Mouse (Mus musculus) kidney, adult 2 months (tissue): ENCODE results near the gene Gm813. TPM values are rescaled to one million over a fixed set of nuclear protein-coding genes. Genes with fewer than 3 reads are reported as not detected.

Experiments
- DNase-seq: peaks from one replicate; pipeline ENCODE4 v3.0.0; 2021
- H3K27ac ChIP-seq: fragments of 200-500 bp; 2 replicates; pipeline ENCODE4 v1.5.1; 2012; ENCODE audit warnings: low read depth, low read length, control low read depth, inconsistent platforms; ENCODE audit not compliant: insufficient read depth
- H3K27me3 ChIP-seq: fragments of 200-500 bp; replicated peaks from 2 replicates; pipeline ENCODE4 v1.6.1; 2012; ENCODE audit warnings: mild to moderate bottlenecking, moderate library complexity, low read length, inconsistent platforms; ENCODE audit not compliant: control insufficient read depth, insufficient read depth
- H3K36me3 ChIP-seq: fragments of 200-500 bp; 2 replicates; pipeline ENCODE4 v1.6.1; 2012; ENCODE audit warnings: mild to moderate bottlenecking, moderate library complexity, low read length, inconsistent platforms; ENCODE audit not compliant: control insufficient read depth, insufficient read depth
- H3K4me1 ChIP-seq: fragments of 200-500 bp; 2 replicates; pipeline ENCODE4 v1.6.1; 2011; ENCODE audit warnings: low read length; ENCODE audit not compliant: control insufficient read depth, insufficient read depth
- H3K4me3 ChIP-seq: fragments of 200-500 bp; 2 replicates; pipeline ENCODE4 v1.5.1; 2011; ENCODE audit warnings: mild to moderate bottlenecking, low read depth, low read length, control low read depth; ENCODE audit not compliant: insufficient read depth
- CTCF ChIP-seq: fragments of 200-500 bp; conservative IDR thresholded peaks from 2 replicates; pipeline ENCODE4 v1.5.1; 2011; ENCODE audit warnings: low read depth, mild to moderate bottlenecking, control low read depth, low read length, moderate library complexity, mixed read lengths; ENCODE audit not compliant: insufficient read depth, insufficient read length
- POLR2A ChIP-seq: fragments of 200-500 bp; IDR thresholded peaks from one replicate; pipeline ENCODE4 v1.6.1; 2011; ENCODE audit warnings: low read depth, low read length, control low read depth
- WGBS: fragments of 180-500 bp; shearing (Covaris S2); methylation state at CpG from one replicate; pipeline ENCODE4 v1.1.7; 2018; 5-methylcytosine and 5-hydroxymethylcytosine counted together
- polyA plus RNA-seq: library from polyadenylated mRNA; depleted of rRNA; stranded (reverse); fragments of >200 nt; gene quantifications from 2 replicates; pipeline ENCODE4 v1.2.3, GENCODE M21; 2012

The Gm813 gene
- polyA plus RNA-seq, 1 experiment: not detected

DNA sequence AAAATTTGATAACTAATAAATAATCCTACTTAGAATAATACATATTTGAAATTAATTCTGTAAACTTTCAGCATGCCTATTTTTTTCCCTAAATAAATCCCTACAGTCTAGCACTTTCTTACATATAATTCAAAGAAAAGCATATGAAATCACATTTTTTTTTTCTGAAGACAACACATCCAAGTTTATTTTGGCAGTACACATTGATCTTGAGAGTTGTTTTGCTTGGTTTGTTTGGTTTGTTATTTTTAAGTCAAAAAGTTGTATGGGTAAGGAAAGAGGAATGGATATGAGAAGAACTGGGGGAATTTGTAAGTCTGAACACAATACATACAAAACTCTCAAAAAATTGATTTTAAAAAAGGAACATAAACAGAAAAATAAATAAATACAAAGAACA is 39.0 kb upstream of the Gm813 start:
- Histone ChIP-seq H3K36me3 (no peaks in the 10 kb centered on the region), H3K4me3 (no peak overlapping the region), H3K4me1 (no peaks in the 10 kb centered on the region), H3K27me3 (no peaks in the 10 kb centered on the region), H3K27ac (no peak overlapping the region)
- TF ChIP-seq CTCF: no peak
- no peak for TF ChIP-seq POLR2A
- no peak for DNase-seq

DNA sequence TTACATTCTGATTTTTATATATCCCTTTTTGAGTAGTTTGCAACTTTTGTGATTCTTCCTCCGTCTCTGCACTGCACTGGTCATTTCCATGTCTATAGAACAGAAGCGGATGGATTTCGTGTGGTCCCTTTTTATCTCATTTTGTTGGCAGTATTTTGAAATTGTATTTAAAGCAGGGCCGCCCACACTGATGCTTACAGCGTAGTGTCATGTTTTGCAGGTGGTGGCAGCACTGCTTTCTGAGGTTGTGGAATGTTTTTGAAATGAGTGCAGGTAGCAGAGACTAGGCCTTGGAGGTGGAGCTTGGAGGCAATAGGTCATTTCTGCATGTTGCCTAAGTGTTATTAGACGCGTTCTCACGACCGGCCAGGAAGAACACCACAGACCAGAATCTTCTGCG is 33.2 kb upstream of the Gm813 start:
- WGBS: 94% methylated on average over 10 of the region's 10 CpGs
- no peak for TF ChIP-seq CTCF
- no peak for TF ChIP-seq POLR2A
- Histone ChIP-seq H3K4me3 (no peak overlapping the region), H3K27me3 (no peaks in the 10 kb centered on the region), H3K27ac (no peak overlapping the region), H3K4me1 (no peaks in the 10 kb centered on the region), H3K36me3 (no peaks in the 10 kb centered on the region)
- no peak for DNase-seq

DNA sequence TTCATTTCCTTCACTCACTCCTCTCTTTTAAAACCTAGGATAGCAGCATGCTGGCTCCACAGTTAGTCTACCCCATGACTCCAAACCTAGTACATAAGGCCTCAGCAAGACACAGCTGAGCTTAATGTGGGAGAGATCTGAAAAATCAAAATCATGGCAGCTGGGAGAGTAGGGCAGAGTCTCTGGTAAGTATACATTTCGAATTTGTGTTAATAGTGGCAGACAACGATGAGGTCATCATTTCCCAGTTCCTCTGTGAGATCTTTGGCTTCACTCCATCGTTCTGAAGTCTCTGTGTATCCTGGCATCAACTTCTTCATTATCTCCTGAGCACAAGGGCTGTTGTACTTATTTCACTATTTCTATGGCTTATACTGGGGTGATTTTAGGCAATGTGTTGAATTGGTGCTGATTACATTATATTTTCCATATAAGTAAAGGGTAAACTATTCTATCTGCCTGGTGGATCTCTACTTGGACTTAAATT is 22.0 kb upstream of the Gm813 start, which contains the start of gene E330017A01Rik:
E330017A01Rik (minus strand) TSS at position 51 of the 487 bp plus-strand sequence.
- Histone ChIP-seq H3K27me3 (no peaks in the 10 kb centered on the region; the same call in 1 of the 2 replicates), H3K27ac (no peak within 1 kb of the TSS), H3K36me3 (no peaks in the 10 kb centered on the region), H3K4me3 (no peak within 1 kb of the TSS), H3K4me1 (no peaks in the 10 kb centered on the region)
- DNase-seq: no peak
- 69% methylated on average over 3 of the region's 3 CpGs for WGBS
- no peak for TF ChIP-seq POLR2A
- no peak for TF ChIP-seq CTCF

DNA sequence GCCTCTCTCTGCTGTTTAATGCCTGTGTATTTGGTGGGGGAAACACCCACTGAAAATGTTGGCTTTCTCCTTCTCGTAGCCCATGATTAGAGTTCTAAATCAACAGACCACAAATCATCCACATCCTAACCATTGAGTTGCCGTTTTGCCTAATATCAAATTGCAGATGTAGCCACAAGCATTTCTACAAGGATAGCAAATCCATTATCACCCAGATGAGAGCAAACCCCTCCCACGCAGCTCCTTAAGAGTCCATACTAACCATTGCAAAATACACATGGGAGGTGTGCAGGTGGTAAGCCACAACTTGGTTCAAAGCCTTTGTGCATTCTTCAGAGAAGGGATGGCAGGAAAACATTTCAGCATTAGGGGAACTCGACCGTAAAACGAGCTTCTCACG is 21.2 kb upstream of the Gm813 start:
- Histone ChIP-seq H3K27me3 (no peaks in the 10 kb centered on the region; the same call in 1 of the 2 replicates), H3K27ac (no peak overlapping the region), H3K4me1 (no peaks in the 10 kb centered on the region), H3K36me3 (no peaks in the 10 kb centered on the region), H3K4me3 (no peak overlapping the region)
- no peak for DNase-seq
- 43% methylated on average over 7 of the region's 7 CpGs for WGBS
- TF ChIP-seq CTCF (no peak), POLR2A (no peak)

DNA sequence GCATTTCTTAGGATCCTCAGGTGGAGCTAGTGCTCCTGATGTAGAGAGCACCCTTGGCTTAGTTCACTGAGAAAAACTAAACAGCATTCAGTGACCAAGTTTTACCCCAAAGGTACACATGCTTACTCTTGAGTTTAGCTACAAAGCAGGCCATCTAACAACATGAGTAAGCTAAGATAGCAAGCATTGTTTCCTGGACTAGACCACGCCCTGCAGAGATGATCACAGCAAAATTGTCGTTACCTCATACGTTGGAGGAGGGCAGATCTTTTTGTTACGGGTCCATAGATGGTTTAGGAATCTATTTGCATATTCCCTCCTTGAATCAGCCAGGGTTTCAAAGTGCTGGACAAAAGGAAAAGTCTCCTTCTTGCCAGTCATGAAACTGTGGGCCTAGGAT is 20.7 kb upstream of the Gm813 start:
- Histone ChIP-seq H3K4me1 (no peaks in the 10 kb centered on the region), H3K27me3 (no peaks in the 10 kb centered on the region; the same call in 1 of the 2 replicates), H3K4me3 (no peak overlapping the region), H3K27ac (no peak overlapping the region), H3K36me3 (no peaks in the 10 kb centered on the region)
- no peak for DNase-seq
- 83% methylated on average over 4 of the region's 4 CpGs for WGBS
- TF ChIP-seq CTCF: no peak
- TF ChIP-seq POLR2A: no peak

DNA sequence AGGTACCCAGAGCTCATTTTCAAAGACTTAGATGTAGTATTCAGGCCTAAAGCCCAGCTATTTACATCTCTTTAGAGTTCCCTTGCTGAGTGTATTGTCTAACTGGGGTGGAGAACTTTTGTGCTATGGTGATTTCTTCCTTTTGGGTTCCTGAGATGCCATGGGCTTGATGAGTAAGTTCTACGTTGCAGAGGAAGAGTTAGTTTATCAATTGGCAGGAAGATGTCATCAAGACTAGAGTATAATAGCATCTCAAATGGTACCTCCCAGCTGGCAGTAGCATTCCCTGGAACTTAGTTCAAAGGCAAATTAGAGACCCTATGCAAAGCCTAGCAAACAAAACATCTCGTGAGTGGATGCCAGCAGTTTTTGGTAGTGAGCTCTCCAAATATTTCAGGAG is 19.1 kb upstream of the Gm813 start:
- H3K4me3 ChIP-seq: no peak overlapping the region
- no peaks in the 10 kb centered on the region; the same call in 1 of the 2 replicates for H3K27me3 ChIP-seq
- no peaks in the 10 kb centered on the region for H3K4me1 ChIP-seq
- H3K27ac ChIP-seq: no peak overlapping the region
- 68% methylated on average over 2 of the region's 2 CpGs for WGBS
- TF ChIP-seq POLR2A: no peak
- no peak for TF ChIP-seq CTCF
- DNase-seq: no peak
- H3K36me3 ChIP-seq: no peaks in the 10 kb centered on the region

DNA sequence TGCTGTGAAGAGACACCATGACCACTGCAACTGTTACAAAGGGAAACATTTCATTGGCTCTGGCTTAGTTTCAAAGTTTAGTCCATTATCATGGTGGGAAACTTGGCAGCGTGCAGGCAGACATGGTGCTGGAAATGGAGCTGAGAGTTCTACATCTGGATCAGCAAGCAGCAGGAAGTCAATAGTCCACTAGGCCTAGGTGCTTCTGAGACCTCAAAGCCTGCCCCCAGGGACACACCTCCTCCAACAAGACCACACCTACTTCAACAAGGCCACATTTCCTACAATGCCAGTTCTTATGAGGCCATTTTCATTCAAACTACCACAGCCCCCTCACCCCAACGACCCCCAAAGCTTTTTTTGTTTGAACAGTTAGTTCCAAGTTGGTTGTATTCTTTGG is 13.0 kb upstream of the Gm813 start:
- H3K27ac ChIP-seq: no peak overlapping the region
- TF ChIP-seq CTCF (no peak), POLR2A (no peak)
- no peaks in the 10 kb centered on the region for H3K4me1 ChIP-seq
- no peaks in the 10 kb centered on the region for H3K36me3 ChIP-seq
- 68% methylated on average over 2 of the region's 2 CpGs for WGBS
- no peak for DNase-seq
- no peaks in the 10 kb centered on the region for H3K27me3 ChIP-seq
- no peak overlapping the region for H3K4me3 ChIP-seq

DNA sequence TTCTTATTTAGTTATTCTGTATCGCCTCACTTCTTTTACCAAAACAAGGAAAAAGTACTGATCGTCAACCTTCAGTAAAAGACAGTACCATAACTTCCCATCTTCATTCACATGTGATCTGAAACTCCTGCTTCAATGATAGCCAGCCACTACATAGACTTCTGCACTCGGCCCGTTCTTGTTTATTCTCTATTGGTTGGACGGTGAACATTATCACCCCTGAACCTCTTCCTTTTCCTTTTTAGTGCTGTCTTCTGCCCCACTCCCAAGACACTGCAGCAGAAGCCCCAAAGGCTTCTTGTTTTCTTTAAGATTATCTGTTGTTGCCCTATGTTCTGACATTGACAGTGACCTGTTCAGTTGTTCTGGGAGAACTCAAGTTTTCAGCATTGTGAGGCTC is 12.2 kb upstream of the Gm813 start:
- no peak for TF ChIP-seq CTCF
- TF ChIP-seq POLR2A: no peak
- no peaks in the 10 kb centered on the region for H3K4me1 ChIP-seq
- 94% methylated on average over 5 of the region's 5 CpGs for WGBS

More for the DNA sequence above, 12.2 kb upstream of the Gm813 start:
- Histone ChIP-seq H3K36me3 (no peaks in the 10 kb centered on the region), H3K27ac (no peak overlapping the region), H3K4me3 (no peak overlapping the region), H3K27me3 (no peaks in the 10 kb centered on the region)
- DNase-seq: no peak
